Mouse (Mus musculus): ENCODE measurements around the gene Nfib. TPM values are rescaled to one million over a fixed set of nuclear protein-coding genes. Genes with fewer than 3 reads are reported as not detected.

The Nfib gene
- total and polyA plus RNA-seq, 3 experiments: 0.16 TPM; not detected in 2

DNA sequence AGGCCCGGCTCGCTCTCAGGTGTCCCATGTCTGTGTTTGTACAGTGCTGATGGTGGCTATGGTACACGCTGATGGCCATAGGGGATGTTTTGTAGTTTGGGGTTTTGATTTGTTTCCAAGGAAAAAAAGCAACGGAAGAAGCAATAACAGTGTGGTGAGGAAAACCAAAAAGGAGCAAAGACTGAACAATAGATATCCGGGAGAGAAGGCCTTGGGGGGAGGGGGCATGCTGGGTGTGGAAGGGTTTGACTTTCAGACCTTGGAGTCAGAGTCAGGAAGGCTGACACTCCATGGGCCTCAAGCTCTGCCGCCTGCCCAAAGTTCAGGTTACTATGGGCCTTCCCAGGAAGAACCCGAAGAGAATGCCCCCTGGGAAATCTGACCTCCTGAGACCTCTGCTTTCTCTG, 197.3 kb downstream of the Nfib start:
- Histone ChIP-seq H3K36me3 (replicated peaks) (no peaks in the 10 kb centered on the region), H3K27me3 (ENCODE audit: insufficient read depth, low read length) (no peaks in the 10 kb centered on the region), H3K4me3 (ENCODE audit: low read depth, low read length) (no peak overlapping the region), H3K9me3 (replicated peaks) (peaks cover 58% of the 10 kb centered on the region), H3K4me1 (ENCODE audit: insufficient read depth, low read depth, low read length) (no peaks in the 10 kb centered on the region)
- TF ChIP-seq TAL1 (conservative IDR thresholded peaks at IDR 0.05; ENCODE audit: low read depth, low read length) (no peak), GATA2 (IDR thresholded peaks at IDR 0.05; ENCODE audit: borderline replicate concordance, low read depth, low read length) (no peak)
- ATAC-seq (ENCODE audit: extremely low read depth, insufficient number of reproducible peaks, low FRiP score, poor library complexity, severe bottlenecking) (no peak), DNase-seq (ENCODE audit: low spot score) (no peak)

GRCm38 (mm10) chr4:82507541-82508280, 197.8 kb downstream of the Nfib start:
- Histone ChIP-seq H3K4me1 (ENCODE audit: insufficient read depth, low read depth, low read length) (no peaks in the 10 kb centered on the region), H3K9me3 (replicated peaks) (peaks cover 54% of the 10 kb centered on the region), H3K36me3 (replicated peaks) (no peaks in the 10 kb centered on the region), H3K4me3 (ENCODE audit: low read depth, low read length) (no peak overlapping the region), H3K27me3 (ENCODE audit: insufficient read depth, low read length) (no peaks in the 10 kb centered on the region)
- ATAC-seq (ENCODE audit: extremely low read depth, insufficient number of reproducible peaks, low FRiP score, poor library complexity, severe bottlenecking): no peak
- DNase-seq (ENCODE audit: low spot score): no peak
- TF ChIP-seq POLR2AphosphoS5 (IDR thresholded peaks at IDR 0.05; ENCODE audit: insufficient replicate concordance, low read depth, low read length) (no peak), GATA2 (IDR thresholded peaks at IDR 0.05; ENCODE audit: borderline replicate concordance, low read depth, low read length) (no peak), CTCF (IDR thresholded peaks at IDR 0.05; ENCODE audit: low read depth, low read length) (no peak), TAL1 (conservative IDR thresholded peaks at IDR 0.05; ENCODE audit: low read depth, low read length) (no peak), GATA1 (IDR thresholded peaks at IDR 0.05; ENCODE audit: borderline replicate concordance, low read length) (no peak)

GRCm38 (mm10) chr4:82506731-82507331, 198.7 kb downstream of the Nfib start:
- Histone ChIP-seq H3K9me3 (replicated peaks) (peaks cover 50% of the 10 kb centered on the region), H3K4me3 (ENCODE audit: low read depth, low read length) (no peak overlapping the region), H3K4me1 (ENCODE audit: insufficient read depth, low read depth, low read length) (no peaks in the 10 kb centered on the region), H3K36me3 (replicated peaks) (no peaks in the 10 kb centered on the region), H3K27me3 (ENCODE audit: insufficient read depth, low read length) (no peaks in the 10 kb centered on the region)
- ATAC-seq (ENCODE audit: extremely low read depth, insufficient number of reproducible peaks, low FRiP score, poor library complexity, severe bottlenecking): no peak
- no peak for TF ChIP-seq POLR2AphosphoS5 (IDR thresholded peaks at IDR 0.05; ENCODE audit: insufficient replicate concordance, low read depth, low read length)
- TF ChIP-seq CTCF (IDR thresholded peaks at IDR 0.05; ENCODE audit: low read depth, low read length): no peak
- TF ChIP-seq GATA1 (IDR thresholded peaks at IDR 0.05; ENCODE audit: borderline replicate concordance, low read length): no peak
- no peak for TF ChIP-seq TAL1 (conservative IDR thresholded peaks at IDR 0.05; ENCODE audit: low read depth, low read length)
- TF ChIP-seq GATA2 (IDR thresholded peaks at IDR 0.05; ENCODE audit: borderline replicate concordance, low read depth, low read length): no peak
- DNase-seq (ENCODE audit: low spot score): no peak

GRCm38 (mm10) chr4:82506081-82506730, 199.3 kb downstream of the Nfib start:
- Histone ChIP-seq H3K36me3 (replicated peaks) (no peaks in the 10 kb centered on the region), H3K4me3 (ENCODE audit: low read depth, low read length) (no peak overlapping the region)
- ATAC-seq (ENCODE audit: extremely low read depth, insufficient number of reproducible peaks, low FRiP score, poor library complexity, severe bottlenecking): no peak

DNA sequence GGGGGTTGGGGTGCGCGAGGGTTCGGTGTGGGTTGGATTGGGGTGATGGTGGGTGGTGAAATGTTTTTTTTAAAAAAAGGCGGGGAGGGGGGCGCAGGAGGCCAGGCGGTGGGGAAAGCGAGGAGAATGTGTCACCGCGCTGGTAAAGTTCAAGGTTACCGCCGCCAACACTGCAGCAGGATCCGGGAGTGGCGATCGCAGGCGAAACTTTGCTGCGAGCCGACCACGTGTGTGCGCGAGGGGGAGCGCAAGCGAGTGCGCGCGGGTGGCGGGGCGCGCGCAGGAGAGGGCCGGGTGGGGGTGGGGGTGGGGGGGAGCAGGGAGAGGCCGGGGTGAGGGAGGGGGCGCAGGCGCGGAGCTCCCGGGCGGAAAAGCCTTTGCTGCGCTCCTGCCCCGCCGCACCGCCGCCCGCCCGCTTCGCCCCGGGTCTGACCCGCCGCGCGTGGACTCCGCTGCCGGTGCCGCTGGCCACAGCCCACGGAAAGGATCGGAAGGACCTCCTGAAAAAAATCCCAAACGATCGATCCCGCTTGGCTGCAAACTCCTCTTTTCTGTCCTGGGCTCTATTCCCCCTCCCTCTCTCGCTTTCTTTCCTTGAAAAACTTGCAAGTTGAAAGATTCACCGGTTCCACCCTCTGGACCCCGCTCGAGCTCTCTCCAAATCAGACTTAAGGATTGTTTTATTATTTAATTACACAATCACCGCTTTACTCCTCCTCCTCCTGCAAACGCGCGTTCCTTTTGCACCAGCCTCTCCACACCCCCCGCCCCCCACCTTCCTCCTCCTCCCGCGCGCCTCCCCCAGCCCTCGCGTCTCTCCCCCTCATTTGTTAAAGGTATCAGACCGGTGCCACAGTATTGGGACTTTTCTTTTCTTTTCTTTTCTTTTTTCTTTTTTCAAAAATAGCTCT, 200.2 kb downstream of the Nfib start:
- no peaks in the 10 kb centered on the region for H3K27me3 ChIP-seq (ENCODE audit: insufficient read depth, low read length)
- ATAC-seq (ENCODE audit: extremely low read depth, insufficient number of reproducible peaks, low FRiP score, poor library complexity, severe bottlenecking) (no peak), DNase-seq (ENCODE audit: low spot score) (no peak)
- H3K9me3 ChIP-seq (replicated peaks): peaks cover 48% of the 10 kb centered on the region
- H3K4me3 ChIP-seq (ENCODE audit: low read depth, low read length): no peak overlapping the region; the same call in 1 of the 2 replicates
- no peaks in the 10 kb centered on the region for H3K4me1 ChIP-seq (ENCODE audit: insufficient read depth, low read depth, low read length)
- no peak for TF ChIP-seq CTCF (IDR thresholded peaks at IDR 0.05; ENCODE audit: low read depth, low read length)
- TF ChIP-seq GATA1 (IDR thresholded peaks at IDR 0.05; ENCODE audit: borderline replicate concordance, low read length): no peak
- TF ChIP-seq POLR2AphosphoS5 (IDR thresholded peaks at IDR 0.05; ENCODE audit: insufficient replicate concordance, low read depth, low read length): no peak
- no peak for TF ChIP-seq GATA2 (IDR thresholded peaks at IDR 0.05; ENCODE audit: borderline replicate concordance, low read depth, low read length)
- no peak for TF ChIP-seq TAL1 (conservative IDR thresholded peaks at IDR 0.05; ENCODE audit: low read depth, low read length)
- H3K36me3 ChIP-seq (replicated peaks): no peaks in the 10 kb centered on the region

More at GRCm38 (mm10) chr4:82506081-82506730, 199.3 kb downstream of the Nfib start:
- Histone ChIP-seq H3K27me3 (ENCODE audit: insufficient read depth, low read length) (no peaks in the 10 kb centered on the region), H3K4me1 (ENCODE audit: insufficient read depth, low read depth, low read length) (no peaks in the 10 kb centered on the region), H3K9me3 (replicated peaks) (peaks cover 44% of the 10 kb centered on the region)
- DNase-seq (ENCODE audit: low spot score): no peak
- TF ChIP-seq GATA1 (IDR thresholded peaks at IDR 0.05; ENCODE audit: borderline replicate concordance, low read length) (no peak), GATA2 (IDR thresholded peaks at IDR 0.05; ENCODE audit: borderline replicate concordance, low read depth, low read length) (no peak), CTCF (IDR thresholded peaks at IDR 0.05; ENCODE audit: low read depth, low read length) (no peak), POLR2AphosphoS5 (IDR thresholded peaks at IDR 0.05; ENCODE audit: insufficient replicate concordance, low read depth, low read length) (no peak), TAL1 (conservative IDR thresholded peaks at IDR 0.05; ENCODE audit: low read depth, low read length) (no peak)

Data from G1E (cell line).